Mouse (Mus musculus) Patski (cell line): Measurements from ENCODE around the gene Glrx5. TPM values are rescaled to one million over a fixed set of nuclear protein-coding genes. Genes with fewer than 3 reads are reported as not detected.

Experiments used
- ATAC-seq: fragments of 100-300 bp; one replicate; pipeline ENCODE4 v1.8.0; 2021
- CTCF ChIA-PET: fragments of 350-600 bp; sonication (Branson Sonifier 250); formaldehyde crosslinking; loops from one replicate; lab custom pipeline; 2022; ENCODE audit warnings: inconsistent platforms; lab: Charles Lee
- POLR2A ChIA-PET: fragments of 350-600 bp; sonication (Branson Sonifier 250); formaldehyde crosslinking; loops from one replicate; lab custom pipeline; 2022; ENCODE audit warnings: antibody characterized with exemption, inconsistent platforms; lab: Charles Lee
- DNase-seq: peaks from one replicate; pipeline ENCODE4 v3.0.0-alpha.2; 2011; ENCODE audit warnings: low read depth, low spot score
- H3K27me3 ChIP-seq: fragments of 371-371 bp; one replicate; pipeline ENCODE4 v1.5.1; 2021
- CTCF ChIP-seq: fragments of 100-300 bp; IDR thresholded peaks from one replicate; pipeline ENCODE4 v1.5.1; 2021
- in situ Hi-C: fragments of 300-500 bp; cut with MboI; formaldehyde crosslinking; loops from 3 replicates; pipeline ENCODE4 v1.11.1; 2018; ENCODE audit warnings: low pct_unique_long_range_greater_than_20kb, mixed read lengths
- polyA plus RNA-seq: library from polyadenylated mRNA; unstranded; gene quantifications from one replicate; pipeline ENCODE4 v1.2.3, GENCODE M21; 2021

Glrx5 gene
- polyA plus RNA-seq, 1 experiment from 2014 or later: 88.8 TPM

GRCm38 (mm10) chr12:105011589-105011988, 20.9 kb upstream of the Glrx5 start:
- POLR2A ChIA-PET: interaction anchor here (1.2 kb wide), 1 partner anchor 28 kb away, joined by 3 read pairs; no protein-coding TSS in a partner anchor
- CTCF ChIA-PET: interaction anchor here (1.0 to 3.4 kb wide), 4 partner anchors 10 to 59 kb away, joined by 3 to 12 read pairs (median 4); no protein-coding TSS in a partner anchor
- ATAC-seq: no peak
- DNase-seq: no peak
- H3K27me3 ChIP-seq: no peaks in the 10 kb centered on the region
- TF ChIP-seq CTCF: no peak
- in situ Hi-C loops: no loop called here

- ChIA-PET POLR2A (interaction anchor here (0.5 to 1.2 kb wide), 2 partner anchors 17 to 29 kb away, joined by 3 read pairs; no protein-coding TSS in a partner anchor), CTCF (interaction anchor here (1.0 to 3.4 kb wide), 4 partner anchors 11 to 60 kb away, joined by 3 to 12 read pairs (median 4); no protein-coding TSS in a partner anchor)
- no peak for TF ChIP-seq CTCF
- no peak for ATAC-seq
- no peak for DNase-seq
- H3K27me3 ChIP-seq: no peaks in the 10 kb centered on the region
- in situ Hi-C loops: no loop called here
Observed at GRCm38 (mm10) chr12:105012314-105012713, 20.2 kb upstream of the Glrx5 start.

- no peak for DNase-seq
- no peak for ATAC-seq
- ChIA-PET CTCF (interaction anchor here (1.2 to 3.4 kb wide), 3 partner anchors 12 to 61 kb away, joined by 3 to 12 read pairs (median 3); no protein-coding TSS in a partner anchor), POLR2A (no interaction called here)
- TF ChIP-seq CTCF: no peak
- in situ Hi-C loops: no loop called here
- H3K27me3 ChIP-seq: no peaks in the 10 kb centered on the region
Observed at GRCm38 (mm10) chr12:105013065-105013464, 19.4 kb upstream of the Glrx5 start.

- POLR2A ChIA-PET: interaction anchor here (0.8 kb wide), 1 partner anchor 14 kb away, joined by 5 read pairs; no protein-coding TSS in a partner anchor
- CTCF ChIA-PET: interaction anchor here (1.1 to 1.2 kb wide), 3 partner anchors 11 to 64 kb away, joined by 3 to 4 read pairs (median 4); no protein-coding TSS in a partner anchor
Observed at GRCm38 (mm10) chr12:105016199-105016598, 16.3 kb upstream of the Glrx5 start.

GRCm38 (mm10) chr12:105016639-105017038, 15.8 kb upstream of the Glrx5 start:
- in situ Hi-C loops: no loop called here
- TF ChIP-seq CTCF: no peak
- ChIA-PET POLR2A (interaction anchor here (0.6 to 0.8 kb wide), 2 partner anchors 14 kb away, joined by 3 to 5 read pairs; no protein-coding TSS in a partner anchor), CTCF (interaction anchor here (1.1 to 1.2 kb wide), 3 partner anchors 11 to 64 kb away, joined by 3 to 4 read pairs (median 4); no protein-coding TSS in a partner anchor)
- DNase-seq: no peak
- H3K27me3 ChIP-seq: no peaks in the 10 kb centered on the region
- ATAC-seq: peak; percentile 78

More at GRCm38 (mm10) chr12:105016199-105016598, 16.3 kb upstream of the Glrx5 start:
- in situ Hi-C loops: no loop called here
- DNase-seq (no peak), ATAC-seq (no peak)
- H3K27me3 ChIP-seq: no peaks in the 10 kb centered on the region
- no peak for TF ChIP-seq CTCF

- ChIA-PET CTCF (interaction anchor here (1.0 to 1.8 kb wide), 2 partner anchors 18 to 67 kb away, joined by 3 to 6 read pairs; no protein-coding TSS in a partner anchor), POLR2A (no interaction called here)
- no peaks in the 10 kb centered on the region for H3K27me3 ChIP-seq
- no peak for ATAC-seq
- no peak for TF ChIP-seq CTCF
- in situ Hi-C loops: no loop called here
- DNase-seq: no peak
Observed at GRCm38 (mm10) chr12:105019359-105020219, 12.9 kb upstream of the Glrx5 start.

GRCm38 (mm10) chr12:105021441-105022069, 10.9 kb upstream of the Glrx5 start:
- in situ Hi-C loops: no loop called here
- no peaks in the 10 kb centered on the region for H3K27me3 ChIP-seq
- no peak for DNase-seq
- ChIA-PET CTCF (interaction anchor here (1.2 kb wide), 1 partner anchor 68 kb away, joined by 4 read pairs; no protein-coding TSS in a partner anchor), POLR2A (no interaction called here)
- ATAC-seq: no peak
- TF ChIP-seq CTCF: no peak

GRCm38 (mm10) chr12:105022141-105022540, 10.3 kb upstream of the Glrx5 start:
- POLR2A ChIA-PET: no interaction called here
- no peaks in the 10 kb centered on the region for H3K27me3 ChIP-seq
- CTCF ChIA-PET: interaction anchor here (0.7 kb wide), 1 partner anchor 69 kb away, joined by 3 read pairs; no protein-coding TSS in a partner anchor
- DNase-seq (no peak), ATAC-seq (no peak)
- in situ Hi-C loops: no loop called here
- TF ChIP-seq CTCF: no peak

- ATAC-seq (no peak), DNase-seq (no peak)
- H3K27me3 ChIP-seq: no peaks in the 10 kb centered on the region
- ChIA-PET POLR2A (no interaction called here), CTCF (interaction anchor here (0.7 kb wide), 1 partner anchor 70 kb away, joined by 3 read pairs; no protein-coding TSS in a partner anchor)
- in situ Hi-C loops: no loop called here
- no peak for TF ChIP-seq CTCF
Observed at GRCm38 (mm10) chr12:105022776-105023175, 9.7 kb upstream of the Glrx5 start.
